In genomic region chr11:103735046-103735781, GRCm38 (mm10) we compare ENCODE assay signal across 12 mouse cellular contexts. TPM values are rescaled to one million over a fixed set of nuclear protein-coding genes. Genes with fewer than 3 reads are reported as not detected.
DNase-seq lines count a peak whose midpoint lies in the region; ATAC-seq lines count a peak whose summit lies in the region.
"Had no signal": no experiment of that assay in that cellular context is flagged by ENCODE, and none has a peak within 500 bp of the region (broad histone marks: within the 10 kb centered on the region; RNA-seq: fewer than 3 reads in every experiment).

No protein-coding gene starts in this region.

- H3K9me3 ChIP-seq in intestine, embryonic 16.5 days (ENCODE audit: control insufficient read depth, low read length), result no peaks in the 10 kb centered on the region

- peak overlapping the region; percentile 40; the same call in 1 of the 2 replicates for H3K27ac ChIP-seq in intestine, embryonic 16.5 days (ENCODE audit: low read length)

- peak overlapping the region; percentile 15 for H3K4me2 ChIP-seq in intestine, embryonic 16.5 days (ENCODE audit: low read depth, low read length)

- ATAC-seq in cerebellum, adult (ENCODE audit: insufficient number of reproducible peaks, low FRiP score, low TSS enrichment), result no peak
- ATAC-seq in intestine, embryonic 16.5 days, result peak; percentile 91
- ATAC-seq: forebrain, embryonic 16.5 days had no signal

- H3K4me3 ChIP-seq in intestine, embryonic 16.5 days (ENCODE audit: low read length), result no peak overlapping the region

- no peaks in the 10 kb centered on the region for H3K36me3 ChIP-seq in intestine, embryonic 16.5 days (ENCODE audit: control insufficient read depth, insufficient read depth, low read length)

- H3K27me3 ChIP-seq in intestine, embryonic 16.5 days (replicated peaks; ENCODE audit: control insufficient read depth, insufficient read depth, low read length), result no peaks in the 10 kb centered on the region

- H3K9ac ChIP-seq in intestine, embryonic 16.5 days (ENCODE audit: low read depth, low read length), result no peak overlapping the region

- H3K4me1 ChIP-seq in intestine, embryonic 16.5 days (ENCODE audit: control insufficient read depth, insufficient read depth, low read length), result peaks cover 29% of the 10 kb centered on the region

- DNase-seq in cerebellum, postnatal 25 days, result peak; percentile 39 to 68
- peak; percentile 83 to 95 for DNase-seq in kidney, postnatal 25 days
- peak; percentile 11 for DNase-seq in lung, postnatal 14 days
- no peak for DNase-seq in ovary, postnatal 14 days (ENCODE audit: low spot score)
- no peak for DNase-seq in left cerebral cortex, adult 18-20 months (ENCODE audit: low spot score in 2 of 2)
- DNase-seq in layer of hippocampus, adult 9-10 months (ENCODE audit: low spot score), result no peak
- DNase-seq: heart, adult 11 months had no signal

- WGBS in intestine, embryonic 16.5 days, result 51% methylated on average over 19 of the region's 19 CpGs

RNA-seq across cellular contexts. Expression of gene Wnt9b, which starts 14.4 kb away (rescaled TPM):
- 0.05 and 0.06 TPM in 2 replicates for polyA plus RNA-seq in intestine, embryonic 16.5 days (2015; fragmentation: Nextera tagmentation; extraction: Ambion mirVana)
- under 1 TPM; 0.23 to 0.46 TPM for total RNA-seq in left cerebral cortex, adult 18-20 months (2021)
- polyA plus RNA-seq: C2C12 had no signal

RNA-seq across cellular contexts. Expression of gene Gosr2, which starts 37.5 kb away (rescaled TPM):
- polyA plus RNA-seq in intestine, embryonic 16.5 days (2015; fragmentation: Nextera tagmentation; extraction: Ambion mirVana), result 73.3 and 76.3 TPM in 2 replicates
- 10 to 100 TPM; 70.3 to 80.4 TPM for total RNA-seq in left cerebral cortex, adult 18-20 months (2021)

RNA-seq across cellular contexts. Expression of gene Wnt3, which starts 38.7 kb away (rescaled TPM):
- polyA plus RNA-seq in intestine, embryonic 16.5 days (2015; fragmentation: Nextera tagmentation; extraction: Ambion mirVana), result 0.39 and 0.51 TPM in 2 replicates
- total RNA-seq in left cerebral cortex, adult 18-20 months (2021), result under 1 TPM; 0.86 to 0.98 TPM
- total RNA-seq: heart, postnatal 25 days had no signal

Comparison
In these comparisons a context has a peak if more than half of its experiments do, and no peak if none do; other contexts are left out.
1. DNase-seq: peak in cerebellum, postnatal 25 days (2 of 2), kidney, postnatal 25 days (2 of 2) and lung, postnatal 14 days (single experiment); none in ovary, postnatal 14 days (single experiment), left cerebral cortex, adult 18-20 months (0 of 2) and layer of hippocampus, adult 9-10 months (single experiment).